Mouse (Mus musculus): ENCODE measurements around the gene Ube2k. TPM values are rescaled to one million over a fixed set of nuclear protein-coding genes. Genes with fewer than 3 reads are reported as not detected.

Ube2k gene
- 88.9 and 105 TPM in 2 replicates for polyA plus RNA-seq (2012; rRNA removed)

- TF ChIP-seq CTCF (IDR thresholded peaks at IDR 0.05; ENCODE audit: borderline replicate concordance, extremely low read depth, insufficient read depth, insufficient read length) = no peak
- TF ChIP-seq POLR2A (IDR thresholded peaks at IDR 0.05; ENCODE audit: borderline replicate concordance, extremely low read depth, insufficient read depth, insufficient read length, poor library complexity, severe bottlenecking) = peak; percentile 95
- DNase-seq (ENCODE audit: low read depth) = peak; percentile 96
These were observed at the start of gene Ube2k, which contains the start of gene Smim14 for GRCm38 (mm10) chr5:65536751-65537419. TSS of gene Ube2k (plus strand) at chr5:65537233. TSS of gene Smim14 (minus strand) at chr5:65537184.

- no peak for TF ChIP-seq CTCF (IDR thresholded peaks at IDR 0.05; ENCODE audit: borderline replicate concordance, extremely low read depth, insufficient read depth, insufficient read length)
- no peak for TF ChIP-seq POLR2A (IDR thresholded peaks at IDR 0.05; ENCODE audit: borderline replicate concordance, extremely low read depth, insufficient read depth, insufficient read length, poor library complexity, severe bottlenecking)
- no peak for DNase-seq (ENCODE audit: low read depth)
These were observed 49.7 kb upstream of the Ube2k start for GRCm38 (mm10) chr5:65487381-65487780.

- TF ChIP-seq POLR2A (IDR thresholded peaks at IDR 0.05; ENCODE audit: borderline replicate concordance, extremely low read depth, insufficient read depth, insufficient read length, poor library complexity, severe bottlenecking) (no peak), CTCF (IDR thresholded peaks at IDR 0.05; ENCODE audit: borderline replicate concordance, extremely low read depth, insufficient read depth, insufficient read length) (no peak)
- DNase-seq (ENCODE audit: low read depth) = no peak
These were observed 48.3 kb upstream of the Ube2k start for GRCm38 (mm10) chr5:65488725-65489124.

- no peak for TF ChIP-seq POLR2A (IDR thresholded peaks at IDR 0.05; ENCODE audit: borderline replicate concordance, extremely low read depth, insufficient read depth, insufficient read length, poor library complexity, severe bottlenecking)
- TF ChIP-seq CTCF (IDR thresholded peaks at IDR 0.05; ENCODE audit: borderline replicate concordance, extremely low read depth, insufficient read depth, insufficient read length) = no peak
- DNase-seq (ENCODE audit: low read depth) = peak; percentile 20
These were observed 47.2 kb upstream of the Ube2k start for GRCm38 (mm10) chr5:65489830-65490229.

- no peak; the same call in 1 of the 2 replicates for TF ChIP-seq POLR2A (IDR thresholded peaks at IDR 0.05; ENCODE audit: borderline replicate concordance, extremely low read depth, insufficient read depth, insufficient read length, poor library complexity, severe bottlenecking)
- TF ChIP-seq CTCF (IDR thresholded peaks at IDR 0.05; ENCODE audit: borderline replicate concordance, extremely low read depth, insufficient read depth, insufficient read length) = peak; percentile 24; the same call in 1 of the 2 replicates
- DNase-seq (ENCODE audit: low read depth) = peak; percentile 75
These were observed 45.0 kb upstream of the Ube2k start for GRCm38 (mm10) chr5:65491767-65492715.

GRCm38 (mm10) chr5:65492716-65493531, 44.1 kb upstream of the Ube2k start, which contains the start of gene Gm43552:
TSS of gene Gm43552 (minus strand) at chr5:65492833.
- peak; percentile 96 for DNase-seq (ENCODE audit: low read depth)

GRCm38 (mm10) chr5:65500231-65500630, 36.8 kb upstream of the Ube2k start:
- TF ChIP-seq CTCF (IDR thresholded peaks at IDR 0.05; ENCODE audit: borderline replicate concordance, extremely low read depth, insufficient read depth, insufficient read length) (no peak), POLR2A (IDR thresholded peaks at IDR 0.05; ENCODE audit: borderline replicate concordance, extremely low read depth, insufficient read depth, insufficient read length, poor library complexity, severe bottlenecking) (no peak)
- DNase-seq (ENCODE audit: low read depth) = no peak

More at GRCm38 (mm10) chr5:65492716-65493531, 44.1 kb upstream of the Ube2k start, which contains the start of gene Gm43552:
- peak; percentile 79; the same call in 1 of the 2 replicates for TF ChIP-seq POLR2A (IDR thresholded peaks at IDR 0.05; ENCODE audit: borderline replicate concordance, extremely low read depth, insufficient read depth, insufficient read length, poor library complexity, severe bottlenecking)
- TF ChIP-seq CTCF (IDR thresholded peaks at IDR 0.05; ENCODE audit: borderline replicate concordance, extremely low read depth, insufficient read depth, insufficient read length) = no peak

- no peak for TF ChIP-seq POLR2A (IDR thresholded peaks at IDR 0.05; ENCODE audit: borderline replicate concordance, extremely low read depth, insufficient read depth, insufficient read length, poor library complexity, severe bottlenecking)
- no peak for TF ChIP-seq CTCF (IDR thresholded peaks at IDR 0.05; ENCODE audit: borderline replicate concordance, extremely low read depth, insufficient read depth, insufficient read length)
- DNase-seq (ENCODE audit: low read depth) = no peak
These were observed 35.6 kb upstream of the Ube2k start for GRCm38 (mm10) chr5:65501407-65501806.

- TF ChIP-seq CTCF (IDR thresholded peaks at IDR 0.05; ENCODE audit: borderline replicate concordance, extremely low read depth, insufficient read depth, insufficient read length) (no peak), POLR2A (IDR thresholded peaks at IDR 0.05; ENCODE audit: borderline replicate concordance, extremely low read depth, insufficient read depth, insufficient read length, poor library complexity, severe bottlenecking) (no peak)
- peak; percentile 46 for DNase-seq (ENCODE audit: low read depth)
These were observed 31.2 kb upstream of the Ube2k start for GRCm38 (mm10) chr5:65505786-65506185.

- DNase-seq (ENCODE audit: low read depth) = no peak
- TF ChIP-seq CTCF (IDR thresholded peaks at IDR 0.05; ENCODE audit: borderline replicate concordance, extremely low read depth, insufficient read depth, insufficient read length) (no peak), POLR2A (IDR thresholded peaks at IDR 0.05; ENCODE audit: borderline replicate concordance, extremely low read depth, insufficient read depth, insufficient read length, poor library complexity, severe bottlenecking) (no peak)
These were observed 28.6 kb upstream of the Ube2k start for GRCm38 (mm10) chr5:65508395-65508794.

Measured in brain, embryonic 14.5 days (tissue).